Mouse (Mus musculus) induced T-regulatory cell, adult 2 months (primary cell): ENCODE data around the gene Tox2.

Experiments used
- DNase-seq: peaks from one replicate; pipeline ENCODE4 v3.0.0-alpha.2; 2012; ENCODE audit warnings: low read depth

Gene Tox2

GRCm38 (mm10) chr2:163254228-163254627 lies 51.3 kb downstream of the Tox2 start:
- DNase-seq, result peak; percentile 35

- DNase-seq, result no peak
These were observed 53.8 kb downstream of the Tox2 start for GRCm38 (mm10) chr2:163256765-163257164.

- no peak for DNase-seq
These were observed 58.6 kb downstream of the Tox2 start for GRCm38 (mm10) chr2:163261362-163262054.

- no peak for DNase-seq
These were observed 59.1 kb downstream of the Tox2 start for GRCm38 (mm10) chr2:163262055-163262420.

DNA sequence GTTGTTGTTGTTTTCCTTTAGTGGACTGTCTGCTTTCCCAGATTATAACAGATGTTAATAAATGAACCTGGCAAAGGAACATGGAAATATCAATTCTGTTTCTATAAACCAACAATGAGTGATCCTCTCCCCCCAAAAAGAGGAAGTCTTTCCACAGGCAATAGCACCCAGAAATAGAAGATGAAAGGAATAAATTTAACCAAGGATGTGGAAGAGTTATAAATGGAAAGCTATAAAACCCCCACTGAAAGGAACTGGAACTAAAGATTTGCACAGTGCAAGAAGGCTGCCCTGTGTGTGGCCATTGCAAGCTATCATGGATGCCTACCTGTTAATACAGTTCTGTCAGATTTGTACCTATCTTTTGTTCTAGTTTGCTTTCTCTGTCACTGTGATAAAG lies 64.2 kb downstream of the Tox2 start:
- no peak for DNase-seq

- no peak for DNase-seq
These were observed 68.9 kb downstream of the Tox2 start for GRCm38 (mm10) chr2:163271581-163272492.

- DNase-seq, result no peak
These were observed 70.9 kb downstream of the Tox2 start for GRCm38 (mm10) chr2:163273815-163274214.

GRCm38 (mm10) chr2:163275986-163276385 lies 73.1 kb downstream of the Tox2 start:
- DNase-seq, result no peak

GRCm38 (mm10) chr2:163277979-163278378 lies 75.1 kb downstream of the Tox2 start:
- DNase-seq, result no peak

- DNase-seq, result no peak
These were observed 77.9 kb downstream of the Tox2 start for GRCm38 (mm10) chr2:163280636-163281322.

GRCm38 (mm10) chr2:163284856-163285255 lies 81.9 kb downstream of the Tox2 start:
- DNase-seq, result no peak

GRCm38 (mm10) chr2:163285335-163285734 lies 82.4 kb downstream of the Tox2 start:
- no peak for DNase-seq

DNA sequence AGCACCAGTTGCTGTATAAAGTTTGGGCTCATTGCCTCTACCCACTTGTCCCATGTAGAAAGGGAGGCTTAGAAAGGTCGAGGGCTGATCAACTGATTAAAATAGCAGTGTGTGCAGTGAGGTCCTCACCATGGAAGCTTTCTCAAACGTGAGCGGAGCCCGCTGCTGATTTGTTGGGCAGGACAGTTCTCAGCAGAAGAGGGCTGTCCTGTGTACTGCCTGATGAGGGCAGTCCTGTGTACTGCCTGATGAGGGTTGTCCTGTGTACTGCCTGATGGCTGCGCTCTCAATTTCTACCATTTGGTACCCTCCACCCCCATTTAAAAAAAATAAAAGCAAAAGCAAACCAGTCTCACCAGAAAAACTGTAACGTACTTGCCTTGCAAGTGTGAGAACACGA lies 82.8 kb downstream of the Tox2 start:
- peak; percentile 33 for DNase-seq

GRCm38 (mm10) chr2:163288881-163289379 lies 86.0 kb downstream of the Tox2 start:
- no peak for DNase-seq

- DNase-seq, result no peak
These were observed 94.2 kb downstream of the Tox2 start for GRCm38 (mm10) chr2:163296999-163297630.

GRCm38 (mm10) chr2:163300069-163301060 lies 97.4 kb downstream of the Tox2 start:
- no peak for DNase-seq

DNA sequence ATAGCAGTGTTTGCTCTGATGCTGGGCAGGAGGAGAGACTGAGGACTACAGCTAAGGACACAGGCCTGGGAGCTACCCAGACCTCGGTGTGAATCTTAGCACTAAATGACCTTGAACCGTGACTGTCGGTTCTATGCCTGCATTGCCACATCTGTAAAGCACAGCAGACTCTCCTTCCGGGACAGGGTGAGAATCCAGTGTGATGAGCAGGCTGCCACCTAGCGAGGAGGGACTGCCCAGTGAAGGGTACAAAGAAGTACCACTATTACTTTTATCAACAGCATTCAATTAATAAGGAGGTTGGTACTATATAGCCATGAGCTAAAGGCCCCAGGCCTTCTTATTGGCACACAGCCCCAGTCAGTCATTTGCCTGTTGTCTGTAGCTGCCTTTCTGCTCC lies 98.7 kb downstream of the Tox2 start:
- DNase-seq, result no peak

DNA sequence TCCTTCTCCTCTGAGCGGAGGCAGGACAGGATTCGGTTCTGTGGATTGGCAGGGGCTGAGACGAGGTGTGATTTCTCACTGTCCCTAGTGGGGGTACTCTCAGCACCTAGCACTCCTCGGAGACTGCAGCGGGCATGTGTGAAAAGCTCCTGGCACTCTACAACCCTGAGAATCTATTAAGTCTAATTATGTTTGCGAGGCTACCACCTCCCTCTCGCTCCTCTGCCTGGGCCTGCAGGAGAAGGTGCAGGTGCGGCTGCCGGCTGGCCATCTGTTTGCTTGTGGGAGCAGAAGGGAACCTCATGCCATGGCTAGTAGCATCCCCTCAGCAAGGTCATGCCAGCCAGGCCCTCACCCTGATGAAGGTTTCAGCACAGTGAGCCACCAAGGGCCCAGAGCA lies 100.1 kb downstream of the Tox2 start:
- no peak for DNase-seq

- DNase-seq, result no peak
These were observed 106.5 kb downstream of the Tox2 start for GRCm38 (mm10) chr2:163309376-163309775.

DNA sequence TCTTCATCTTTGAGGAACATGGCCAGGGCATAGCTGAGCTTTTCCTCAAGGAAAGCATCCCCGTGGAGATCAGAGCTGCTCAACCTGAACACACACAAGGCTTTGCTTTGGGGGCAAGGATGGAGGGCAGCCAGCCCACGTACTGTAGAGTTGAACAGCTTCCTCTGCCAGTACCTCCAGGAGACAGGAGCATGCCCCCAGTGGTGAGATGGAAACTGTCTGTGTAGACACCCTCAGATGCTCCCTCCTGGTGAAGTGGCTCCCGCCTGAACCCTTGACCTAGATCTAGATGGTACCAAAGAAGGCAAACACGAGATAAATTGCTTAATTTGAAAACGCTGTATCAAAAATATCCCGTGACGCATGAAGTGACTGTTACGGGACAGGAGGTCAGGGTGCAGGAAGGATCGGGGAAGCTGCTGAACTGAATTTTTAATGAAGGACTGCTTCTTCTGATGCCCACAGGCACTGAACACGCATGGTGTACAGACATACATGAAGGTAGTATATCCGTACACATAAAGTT lies 107.3 kb downstream of the Tox2 start:
- no peak for DNase-seq

- DNase-seq, result no peak
These were observed 114.4 kb downstream of the Tox2 start for GRCm38 (mm10) chr2:163317281-163317680.
